Mouse (Mus musculus) right cerebral cortex, postnatal 36 days (tissue): ENCODE measurements around the gene Crhr2.

Experiments
- DNase-seq, 2 experiments: peaks; one replicate each; pipeline ENCODE4 v3.0.0; 2022; ENCODE audit warnings: low spot score in 2 of 2, mixed read lengths in 1 of 2

The Crhr2 gene

DNA sequence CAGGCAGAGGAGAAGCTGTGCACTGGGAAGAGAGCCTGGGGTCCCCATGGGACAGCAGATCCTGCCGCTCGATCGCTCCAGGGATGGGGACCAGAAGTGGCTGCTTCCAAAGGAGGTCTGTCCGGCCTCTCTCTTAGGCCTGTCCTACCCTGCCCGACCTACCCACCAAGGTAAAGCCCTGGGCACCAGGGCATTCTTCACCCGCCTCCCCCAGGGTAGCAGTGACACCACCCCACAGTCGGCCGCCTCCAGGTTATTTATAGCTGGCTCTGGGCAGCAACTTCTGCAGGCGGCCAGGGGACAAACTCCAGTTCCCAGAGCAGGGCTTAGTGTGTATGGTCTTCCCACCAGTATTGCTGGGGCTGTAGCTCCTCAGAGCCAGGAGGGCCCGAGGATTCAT is at the start of gene Crhr2:
TSS of gene Crhr2 (minus strand) at position 223 of the 400 bp plus-strand sequence.
- DNase-seq: no peak

- no peak for DNase-seq
Measured at GRCm38 (mm10) chr6:55179560-55179959, 46.7 kb upstream of the Crhr2 start.

DNA sequence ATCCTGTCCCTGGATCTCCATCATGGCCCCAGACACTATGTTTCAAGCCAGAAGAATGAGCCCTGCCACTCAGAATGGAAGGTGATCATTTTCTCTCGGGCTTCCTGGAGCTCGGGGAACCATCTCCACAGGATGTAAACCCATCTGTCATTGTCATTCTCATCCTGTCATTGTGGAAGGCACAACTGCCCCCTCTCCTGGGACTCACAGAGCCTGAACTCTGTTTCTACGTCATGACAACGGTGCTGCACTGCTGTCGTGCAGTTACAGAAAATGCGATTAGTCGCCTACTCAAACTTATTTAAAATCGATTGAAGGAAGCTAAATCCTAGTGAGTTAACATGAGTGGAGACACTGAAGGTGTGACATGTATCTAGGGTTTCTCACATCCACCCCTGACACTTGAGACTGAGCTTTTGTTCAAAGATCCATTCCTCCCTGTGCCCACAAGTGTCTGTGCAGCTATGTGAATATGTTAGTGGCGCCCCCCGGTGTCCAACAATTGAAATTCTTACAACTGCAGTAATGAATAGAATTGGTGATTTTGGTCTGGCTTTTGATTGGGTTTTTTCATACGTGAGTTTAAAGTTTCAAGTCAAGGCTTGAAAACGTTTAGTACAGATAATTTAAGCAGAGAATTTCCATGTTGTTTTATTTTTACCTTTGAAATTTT is 44.4 kb upstream of the Crhr2 start:
- no peak for DNase-seq

DNA sequence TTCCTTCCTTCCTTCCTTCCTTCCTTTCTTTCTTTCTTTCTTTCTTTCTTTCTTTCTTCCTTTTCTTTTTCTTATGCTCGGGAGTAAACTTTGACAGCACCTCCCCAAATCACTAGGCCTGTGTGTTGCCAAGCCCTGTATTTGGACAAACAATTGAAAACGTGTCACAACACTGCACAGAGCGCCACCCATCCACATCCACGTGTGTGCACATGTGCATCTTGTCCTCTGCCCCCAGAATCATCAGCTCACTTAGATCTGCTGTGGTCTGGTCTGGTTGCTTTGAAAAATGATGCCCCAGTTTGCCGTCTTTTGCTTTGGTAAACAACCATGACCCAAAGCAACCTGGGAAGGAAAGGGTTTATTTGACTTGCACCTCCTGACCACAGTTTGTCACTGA is 43.1 kb upstream of the Crhr2 start:
- no peak for DNase-seq

DNA sequence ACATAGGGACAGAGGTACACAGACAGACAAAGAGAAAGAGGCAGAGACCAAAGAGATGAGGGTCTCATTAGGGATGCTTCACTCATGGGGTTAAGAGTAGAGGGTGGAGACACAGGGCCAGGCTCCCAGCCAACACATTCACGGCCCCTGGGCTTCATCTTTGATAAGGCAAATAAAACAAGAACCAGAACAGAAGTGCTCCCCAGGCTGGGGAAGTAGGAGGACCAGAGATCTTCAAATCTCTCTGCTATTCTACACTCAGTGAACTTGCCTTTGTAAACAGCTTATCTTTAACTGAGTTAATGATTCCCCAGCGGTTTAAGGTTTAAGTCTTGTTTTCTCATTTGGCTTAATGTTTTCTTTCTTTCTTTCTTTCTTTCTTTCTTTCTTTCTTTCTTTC is 42.6 kb upstream of the Crhr2 start:
- DNase-seq: no peak

- DNase-seq: no peak
Measured at GRCm38 (mm10) chr6:55174741-55175181, 41.9 kb upstream of the Crhr2 start, which contains the start of gene Inmt. Gene Inmt (minus strand): TSS chr6:55175043.

DNA sequence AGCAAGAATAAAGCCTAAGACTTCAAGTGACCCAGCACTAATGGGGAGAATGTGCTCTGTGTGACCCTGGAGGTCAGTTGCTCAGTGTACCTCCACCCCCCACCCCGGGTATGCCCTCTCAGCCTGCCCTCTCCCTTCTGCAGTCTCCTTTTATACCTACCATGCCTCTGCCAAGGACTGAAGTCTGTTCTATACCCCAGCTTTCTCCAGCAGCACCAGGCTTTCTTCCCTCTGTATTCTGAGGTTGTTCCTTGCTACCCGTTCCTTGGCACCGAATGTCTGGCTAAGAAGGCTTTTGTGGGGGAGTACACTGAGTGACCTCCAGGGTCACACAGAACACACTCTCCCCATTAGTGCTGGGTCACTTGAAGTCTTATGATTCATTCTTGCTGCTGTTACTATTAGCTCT is 41.1 kb upstream of the Crhr2 start:
- DNase-seq: no peak

DNA sequence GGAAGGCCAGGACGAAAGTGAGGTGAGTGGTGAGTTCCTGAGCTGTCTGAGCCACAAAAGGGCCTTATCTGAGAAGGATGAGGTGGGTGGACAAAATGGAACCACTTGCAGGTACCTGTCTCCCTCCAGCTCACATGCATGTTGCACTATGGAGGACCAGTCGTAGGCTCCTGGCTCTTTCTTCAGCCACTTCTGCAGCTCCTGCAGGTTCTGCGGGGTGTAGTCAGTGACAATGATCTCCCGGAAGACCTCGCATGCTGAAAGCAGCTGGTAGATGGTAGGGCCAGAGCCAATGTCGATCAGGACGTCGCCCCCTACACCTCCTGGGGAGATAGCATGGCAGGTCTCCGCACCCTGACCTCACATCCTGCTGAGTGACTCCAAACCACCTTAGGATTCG is 40.4 kb upstream of the Crhr2 start:
- DNase-seq: no peak

GRCm38 (mm10) chr6:55171638-55172037 is 38.8 kb upstream of the Crhr2 start:
- DNase-seq: no peak

GRCm38 (mm10) chr6:55169818-55170217 is 37.0 kb upstream of the Crhr2 start:
- no peak for DNase-seq

- DNase-seq: peak; percentile 26 to 54
Measured at GRCm38 (mm10) chr6:55166777-55167463, 34.1 kb upstream of the Crhr2 start.

DNA sequence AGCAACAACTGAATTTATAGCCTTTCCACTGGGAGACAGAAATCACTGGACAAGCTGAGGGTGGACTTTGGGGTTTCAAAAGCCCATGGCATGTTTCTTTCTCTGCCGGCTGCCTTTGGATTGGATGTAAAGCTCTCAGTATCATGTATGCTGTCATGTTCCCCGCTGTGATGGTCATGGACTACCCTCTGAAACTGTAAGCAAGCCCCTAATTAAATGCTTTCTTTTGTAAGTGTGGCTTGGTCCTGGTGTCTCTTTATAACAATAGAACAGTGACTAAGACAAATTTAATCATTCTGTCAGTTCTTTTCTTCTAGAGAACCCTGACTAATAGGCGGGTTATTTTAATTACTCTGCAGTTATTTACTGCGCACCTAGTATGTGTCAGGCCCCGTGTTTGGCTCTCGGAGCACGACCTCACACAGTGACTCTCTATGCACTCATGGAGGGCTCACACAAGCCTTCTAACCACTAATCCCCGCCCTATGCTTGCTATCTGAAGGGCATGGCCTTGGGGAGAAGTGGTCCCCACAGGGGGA is 30.3 kb upstream of the Crhr2 start:
- DNase-seq: no peak

GRCm38 (mm10) chr6:55161311-55161761 is 28.5 kb upstream of the Crhr2 start:
- DNase-seq: peak; percentile 62 to 78

DNA sequence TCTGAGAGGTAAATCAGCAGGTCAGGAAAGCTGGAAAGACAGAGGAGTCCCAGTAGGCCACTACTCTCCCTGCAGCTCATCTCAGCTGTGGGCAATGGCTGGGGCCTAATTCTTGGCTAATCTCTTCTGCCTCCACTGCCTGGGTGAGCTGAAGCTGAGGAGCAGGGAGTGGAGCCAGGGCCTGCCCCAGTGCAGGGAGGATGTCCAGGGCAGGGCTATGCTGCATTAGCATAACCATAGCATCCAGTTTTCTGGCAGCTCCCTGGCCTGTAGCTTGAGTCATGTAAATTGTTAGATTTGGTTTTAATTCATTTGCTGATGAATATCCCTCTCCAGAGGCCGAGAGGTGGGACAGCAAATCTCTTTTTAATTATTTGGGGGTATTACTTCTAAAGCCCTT is 26.4 kb upstream of the Crhr2 start:
- no peak for DNase-seq

DNA sequence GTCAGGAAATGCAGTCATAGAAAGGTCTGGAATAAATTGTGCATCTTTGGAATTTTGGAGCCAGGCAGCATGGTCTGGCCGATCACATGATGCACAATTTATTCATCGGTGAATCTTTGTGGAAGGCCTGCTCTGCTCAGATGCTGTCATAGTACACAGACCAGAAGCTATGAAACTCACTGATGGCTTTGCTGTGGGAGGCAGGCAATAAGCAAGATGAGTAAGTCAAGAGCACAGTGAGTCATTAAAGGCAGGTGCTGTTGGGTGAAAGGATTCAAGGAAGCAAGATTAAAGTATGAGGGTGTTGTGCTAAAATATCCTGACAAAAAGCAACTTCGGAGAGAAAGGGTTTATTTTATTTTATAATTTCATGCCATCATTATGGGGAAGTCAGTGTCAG is 19.4 kb upstream of the Crhr2 start:
- peak in 1 of 2 experiments; percentile 16 for DNase-seq

DNA sequence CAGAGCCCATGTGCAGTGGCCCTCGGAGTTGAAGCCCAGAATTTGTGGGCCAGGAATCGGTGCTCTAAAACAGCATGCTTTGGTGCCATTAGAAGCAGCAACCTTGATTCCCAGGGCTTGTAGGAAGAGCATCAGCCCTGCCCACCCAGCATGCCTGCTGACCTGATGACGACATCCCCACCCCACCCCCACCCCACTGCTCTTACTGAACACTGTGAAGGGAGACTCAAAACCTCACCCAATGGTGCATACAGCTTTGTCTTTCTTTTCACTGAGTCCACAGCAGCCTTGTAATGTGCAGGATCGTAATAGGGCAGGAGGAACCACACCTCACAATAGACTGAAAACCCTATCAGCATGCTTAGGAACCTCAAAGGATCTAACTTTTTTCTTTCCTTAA is 13.3 kb upstream of the Crhr2 start:
- no peak for DNase-seq

DNA sequence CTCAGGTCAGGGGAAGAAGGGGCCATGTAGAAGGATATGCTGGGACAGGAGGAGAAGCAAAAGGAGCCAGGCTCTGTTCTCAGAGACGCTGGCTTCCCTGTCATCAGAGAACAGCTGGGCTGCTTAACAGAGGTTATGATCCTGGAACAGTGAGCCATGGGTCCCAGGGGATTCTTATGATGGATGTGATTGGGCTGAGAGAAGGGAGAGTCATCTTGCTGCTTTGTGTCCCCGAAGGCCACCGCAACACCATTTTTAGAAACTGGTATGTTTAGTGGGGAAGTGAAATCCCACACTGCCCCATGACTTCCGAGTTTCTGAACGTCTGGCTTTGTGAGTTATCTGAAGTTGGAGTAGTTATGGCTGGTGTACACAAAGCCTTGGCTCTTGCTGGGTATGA is 12.5 kb upstream of the Crhr2 start:
- DNase-seq: no peak

DNA sequence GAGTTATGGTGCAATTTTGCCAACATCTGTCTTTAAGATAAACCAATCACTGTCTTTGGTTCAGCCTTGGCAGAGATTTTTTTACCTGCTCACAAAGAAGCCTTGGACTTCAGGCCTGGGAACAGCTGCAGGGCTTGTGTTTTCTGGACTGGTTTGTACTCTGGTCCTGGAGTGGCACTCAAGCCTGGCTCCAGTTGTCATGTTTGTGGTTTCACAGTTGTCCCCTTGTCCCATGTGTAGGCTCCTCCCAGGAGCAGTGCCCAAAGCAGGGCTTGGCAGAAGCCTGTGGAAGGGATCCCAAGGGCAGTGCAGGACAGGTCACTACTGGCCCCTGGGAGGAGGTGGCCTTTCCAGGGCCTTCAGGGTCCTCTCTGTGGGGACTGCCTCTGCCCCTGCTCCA is 5.5 kb upstream of the Crhr2 start:
- DNase-seq: no peak

- DNase-seq: no peak
Measured at GRCm38 (mm10) chr6:55133425-55133824, 609 bp upstream of the Crhr2 start.

DNA sequence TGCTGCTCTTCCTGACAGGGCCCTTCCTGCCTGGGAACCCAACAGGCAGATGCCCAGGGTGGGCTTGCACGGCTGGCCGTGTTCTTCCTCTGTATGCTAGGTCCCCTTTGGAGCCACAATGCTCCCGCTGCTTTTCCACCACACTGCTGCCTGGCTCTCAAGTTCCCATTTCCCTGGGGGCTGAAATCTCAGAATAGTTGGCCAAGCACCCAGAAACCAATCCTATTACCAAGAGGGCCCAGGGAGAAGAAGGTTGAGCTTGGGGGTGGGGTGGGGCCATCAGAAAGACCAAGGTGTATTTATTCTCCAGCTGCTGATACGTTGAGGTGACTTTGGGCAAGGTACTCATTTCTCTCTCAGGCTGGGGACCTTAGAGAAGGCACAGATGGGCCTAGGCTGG is 1.5 kb downstream of the Crhr2 start:
- DNase-seq: no peak

DNA sequence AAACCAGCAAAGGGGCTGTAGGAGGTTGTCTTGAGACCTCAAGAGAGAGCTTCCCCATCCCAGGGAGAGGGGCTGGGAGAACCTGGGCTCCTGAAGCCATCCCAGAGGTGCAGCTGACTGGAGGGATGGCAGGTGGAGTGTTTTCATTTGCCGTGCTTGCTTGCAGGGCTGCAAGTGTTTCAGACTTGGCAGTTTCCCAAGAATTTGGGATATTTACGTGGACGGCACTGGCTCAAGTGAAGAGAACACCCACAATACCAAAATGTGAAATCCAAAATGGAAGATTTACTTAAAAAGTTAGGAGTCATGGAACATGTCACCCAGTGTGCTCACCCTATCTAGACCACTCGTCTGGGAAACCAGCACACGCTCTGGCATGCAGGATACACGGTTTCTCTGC is 2.2 kb downstream of the Crhr2 start:
- DNase-seq: no peak

DNA sequence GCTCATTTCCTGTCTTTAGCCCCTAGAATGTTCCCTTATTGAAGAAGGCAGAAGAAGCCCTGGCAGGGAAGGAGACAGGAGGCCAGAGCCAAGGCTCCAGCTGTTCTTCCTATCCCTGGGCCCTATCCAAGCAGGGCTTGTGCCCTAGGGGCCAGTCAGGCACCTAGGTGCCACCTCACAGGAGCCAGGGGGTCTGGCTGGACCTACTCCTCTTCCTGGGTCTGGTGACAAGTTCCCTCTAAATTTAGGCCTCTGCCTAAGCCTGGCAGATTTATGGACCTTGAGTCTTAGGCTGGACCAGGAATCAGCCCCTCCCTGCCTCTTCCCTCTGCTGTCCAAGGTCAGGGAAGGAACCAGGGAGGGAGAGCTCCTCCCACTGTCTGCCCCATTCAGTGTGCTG is 4.4 kb downstream of the Crhr2 start:
- DNase-seq: no peak

DNA sequence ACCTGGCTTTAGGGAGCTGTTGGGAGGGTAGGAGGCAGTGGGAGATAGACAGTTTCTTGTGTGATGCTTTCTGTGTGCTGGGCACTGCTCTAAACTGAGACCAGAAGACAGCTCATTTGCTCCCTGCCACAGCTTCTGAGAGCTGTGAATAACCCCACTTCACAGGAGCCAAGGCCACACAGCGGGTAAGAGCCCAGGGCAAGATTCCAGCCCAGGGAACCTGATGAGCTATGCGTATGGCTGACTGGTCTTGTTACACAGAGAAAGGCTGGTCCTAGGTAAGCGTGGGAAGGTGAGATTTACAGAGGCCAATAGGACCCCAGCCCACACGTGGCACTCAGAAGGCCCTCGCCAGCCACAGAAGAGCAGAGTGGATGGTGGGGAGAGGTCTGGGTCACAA is 6.2 kb downstream of the Crhr2 start:
- no peak for DNase-seq
